Mouse (Mus musculus) thymus, postnatal 36 days (tissue): ENCODE measurements at regions not wholly inside any gene's neighbourhood (a gene's known extent, or its start where the extent isn't known, plus 50 kb on each side); places are given as distances from the start of the nearest gene placed in this dataset.
"Not testable (repeated sequence)": the region's sequence is repeated elsewhere in the genome, so short reads cannot be mapped to it uniquely, and the experiment has no call there.

Experiments
- DNase-seq, 2 experiments: peaks; one replicate each; pipeline ENCODE4 v3.0.0; 2022; ENCODE audit warnings: mixed read lengths in 2 of 2

GRCm38 (mm10) chr14:104410730-104411129, 57.1 kb downstream of the Pou4f1 start:
- DNase-seq, result no peak

- DNase-seq, result no peak
These were observed 57.5 kb downstream of the Pou4f1 start for GRCm38 (mm10) chr14:104410292-104410691.

GRCm38 (mm10) chr14:104406062-104406461, 61.7 kb downstream of the Pou4f1 start:
- no peak for DNase-seq

GRCm38 (mm10) chr14:104389297-104390071, 78.3 kb downstream of the Pou4f1 start:
- DNase-seq, result no peak

GRCm38 (mm10) chr14:104388879-104389278, 78.9 kb downstream of the Pou4f1 start:
- no peak for DNase-seq

GRCm38 (mm10) chr14:104380986-104381385, 86.8 kb downstream of the Pou4f1 start:
- DNase-seq, result no peak

- DNase-seq, result no peak
These were observed 95.0 kb downstream of the Pou4f1 start for GRCm38 (mm10) chr14:104372776-104373175.

- no peak for DNase-seq
These were observed 111.2 kb downstream of the Pou4f1 start for GRCm38 (mm10) chr14:104356636-104357035.

GRCm38 (mm10) chr14:104336783-104337182, 131.0 kb downstream of the Pou4f1 start:
- DNase-seq, result not testable (repeated sequence)

- DNase-seq, result no peak
These were observed 141.7 kb downstream of the Pou4f1 start for GRCm38 (mm10) chr14:104326089-104326488.

GRCm38 (mm10) chr14:104300141-104300540, 167.7 kb downstream of the Pou4f1 start:
- DNase-seq, result no peak

GRCm38 (mm10) chr14:104298312-104298711, 169.5 kb downstream of the Pou4f1 start:
- DNase-seq, result no peak

- DNase-seq, result no peak
These were observed 170.2 kb downstream of the Pou4f1 start for GRCm38 (mm10) chr14:104297316-104298311.

- no peak for DNase-seq
These were observed 174.0 kb downstream of the Pou4f1 start for GRCm38 (mm10) chr14:104293814-104294213.

- DNase-seq, result no peak
These were observed 174.7 kb downstream of the Pou4f1 start for GRCm38 (mm10) chr14:104293147-104293546.

GRCm38 (mm10) chr14:104280353-104280752, 187.4 kb downstream of the Pou4f1 start:
- DNase-seq, result no peak

- DNase-seq, result no peak
These were observed 187.9 kb downstream of the Pou4f1 start for GRCm38 (mm10) chr14:104279890-104280289.

GRCm38 (mm10) chr14:104274752-104275151, 193.0 kb downstream of the Pou4f1 start:
- no peak for DNase-seq

- DNase-seq, result no peak
These were observed 202.7 kb downstream of the Pou4f1 start for GRCm38 (mm10) chr14:104264919-104265764.

GRCm38 (mm10) chr14:104216965-104217364, 250.8 kb downstream of the Pou4f1 start:
- DNase-seq, result no peak

- DNase-seq, result no peak
These were observed 257.1 kb downstream of the Pou4f1 start for GRCm38 (mm10) chr14:104210719-104211118.

- DNase-seq, result no peak
These were observed 258.9 kb downstream of the Pou4f1 start for GRCm38 (mm10) chr14:104208855-104209254.
